Mouse (Mus musculus) mouse trophoblast stem cell (cell line): ENCODE data around the gene Ehbp1.

Source experiments
- in situ Hi-C, 2 experiments: fragments of 300-500 bp; cut with MseI, MboI; formaldehyde crosslinking; loops; 2 replicates in 1 of 2; 3 replicates in 1 of 2; pipeline ENCODE4 v1.15.1; 2025

Ehbp1 gene

GRCm38 (mm10) chr11:22002062-22002782 lies 339.9 kb downstream of the Ehbp1 start:
- in situ Hi-C loops: no loop called here

GRCm38 (mm10) chr11:22001321-22002061 lies 340.6 kb downstream of the Ehbp1 start:
- in situ Hi-C loops: no loop called here

GRCm38 (mm10) chr11:22000316-22001076 lies 341.6 kb downstream of the Ehbp1 start:
- in situ Hi-C loops: no loop called here

GRCm38 (mm10) chr11:21999396-22000315 lies 342.4 kb downstream of the Ehbp1 start:
- in situ Hi-C loops: no loop called here

GRCm38 (mm10) chr11:21998141-21999047 lies 343.7 kb downstream of the Ehbp1 start:
- in situ Hi-C loops: no loop called here

- in situ Hi-C loops: no loop called here
These were observed 344.4 kb downstream of the Ehbp1 start for GRCm38 (mm10) chr11:21997561-21998140.

- in situ Hi-C loops: no loop called here
These were observed 345.2 kb downstream of the Ehbp1 start for GRCm38 (mm10) chr11:21996661-21997560.

GRCm38 (mm10) chr11:21996325-21996647 lies 345.8 kb downstream of the Ehbp1 start:
- in situ Hi-C loops: no loop called here

GRCm38 (mm10) chr11:21995534-21996324 lies 346.4 kb downstream of the Ehbp1 start:
- in situ Hi-C loops: no loop called here

GRCm38 (mm10) chr11:21994377-21995370 lies 347.4 kb downstream of the Ehbp1 start:
- in situ Hi-C loops: no loop called here

GRCm38 (mm10) chr11:21993597-21994376 lies 348.3 kb downstream of the Ehbp1 start:
- in situ Hi-C loops: no loop called here

- in situ Hi-C loops: no loop called here
These were observed 349.1 kb downstream of the Ehbp1 start for GRCm38 (mm10) chr11:21992761-21993596.

GRCm38 (mm10) chr11:21988398-21988946 lies 353.6 kb downstream of the Ehbp1 start:
- in situ Hi-C loops: no loop called here

GRCm38 (mm10) chr11:21985118-21985517 lies 357.0 kb downstream of the Ehbp1 start:
- in situ Hi-C loops: no loop called here

GRCm38 (mm10) chr11:21974005-21974531 lies 368.0 kb downstream of the Ehbp1 start:
- in situ Hi-C loops: no loop called here
